In the genomic region with DNA sequence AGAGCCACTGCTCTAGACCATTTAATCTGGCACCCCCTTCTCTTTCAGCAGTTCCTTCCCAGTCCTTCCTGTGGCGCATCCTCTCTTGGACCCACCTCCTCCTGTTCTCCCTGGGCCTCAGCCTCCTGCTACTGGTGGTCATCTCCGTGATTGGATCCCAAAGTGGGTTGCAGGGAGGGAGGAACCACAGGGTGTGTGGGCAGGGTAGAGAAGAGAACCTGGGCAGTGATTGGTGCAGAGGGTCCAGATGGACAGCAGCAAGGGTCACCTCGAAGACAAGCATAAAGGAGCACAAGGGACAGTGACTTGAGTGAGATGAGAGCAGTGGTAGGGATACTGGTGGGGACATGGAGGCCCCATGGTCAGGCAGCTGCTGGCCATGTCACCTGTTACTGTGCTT, we compare ENCODE assay signal across 17 mouse cellular contexts. TPM values are rescaled to one million over a fixed set of nuclear protein-coding genes. Genes with fewer than 3 reads are reported as not detected.
"Had no signal": no experiment of that assay in that cellular context is flagged by ENCODE, and none has a peak within 500 bp of the region (broad histone marks: within the 10 kb centered on the region; RNA-seq: fewer than 3 reads in every experiment).

No protein-coding gene starts in this region.

RNA-seq across cellular contexts. Expression of a gene that starts 4.9 kb away (rescaled TPM):
- polyA plus RNA-seq: heart, embryonic 12.5 days; heart, postnatal 0 days; hindbrain, embryonic 10.5 days; inflammation-experienced regulatory T-cells, adult 6 months had no signal

RNA-seq across cellular contexts. Expression of a gene that starts 21.0 kb away (rescaled TPM):
- polyA plus RNA-seq: heart, embryonic 11.5 days; heart, embryonic 12.5 days; kidney, embryonic 15.5 days had no signal

RNA-seq across cellular contexts. Expression of a gene that starts 42.6 kb away (rescaled TPM):
- polyA plus RNA-seq: heart, embryonic 12.5 days; heart, embryonic 13.5 days; heart, embryonic 14.5 days; heart, embryonic 15.5 days; heart, postnatal 0 days; hindbrain, embryonic 10.5 days; hindbrain, embryonic 11.5 days; hindbrain, embryonic 12.5 days; hindbrain, embryonic 13.5 days; hindbrain, embryonic 14.5 days; hindbrain, embryonic 15.5 days; hindbrain, embryonic 16.5 days; hindbrain, postnatal 0 days; inflammation-experienced regulatory T-cells, adult 6 months; kidney, embryonic 14.5 days had no signal
